Mouse (Mus musculus) forebrain, embryonic 11.5 days (tissue): ENCODE results near the gene Timm29. TPM values are rescaled to one million over a fixed set of nuclear protein-coding genes. Genes with fewer than 3 reads are reported as not detected.

Source experiments
- ATAC-seq: fragments of 200-750 bp; cut with Nextera tagmentation; replicated peaks from 2 replicates; pipeline ENCODE4 v1.8.0; 2017; ENCODE audit warnings: moderate TSS enrichment; ENCODE audit not compliant: low FRiP score
- DNase-seq: peaks from one replicate; pipeline ENCODE4 v3.0.0-alpha.2; 2017; ENCODE audit warnings: low spot score
- H3K27ac ChIP-seq: fragments of 300-500 bp; sonication (generic); 2 replicates; pipeline ENCODE4 v1.5.1; 2014; ENCODE audit warnings: low read depth, low read length
- H3K27me3 ChIP-seq: fragments of 300-500 bp; sonication (generic); 2 replicates; pipeline ENCODE4 v1.6.1; 2014; ENCODE audit warnings: mild to moderate bottlenecking, low read length, mixed read lengths; ENCODE audit not compliant: control insufficient read depth, insufficient read depth
- H3K36me3 ChIP-seq: fragments of 300-500 bp; sonication (generic); 2 replicates; pipeline ENCODE4 v1.6.1; 2014; ENCODE audit warnings: mild to moderate bottlenecking, low read length, moderate library complexity, mixed read lengths; ENCODE audit not compliant: control insufficient read depth, insufficient read depth
- H3K4me1 ChIP-seq: fragments of 300-500 bp; sonication (generic); replicated peaks from 2 replicates; pipeline ENCODE4 v1.6.1; 2014; ENCODE audit warnings: low read length, mixed read lengths; ENCODE audit not compliant: control insufficient read depth, insufficient read depth
- H3K4me2 ChIP-seq: fragments of 300-500 bp; sonication (generic); 2 replicates; pipeline ENCODE4 v1.6.1; 2014; ENCODE audit warnings: low read depth, mild to moderate bottlenecking, low read length, moderate library complexity, mixed read lengths; ENCODE audit not compliant: severe bottlenecking
- H3K4me3 ChIP-seq: fragments of 300-500 bp; sonication (generic); 2 replicates; pipeline ENCODE4 v1.5.1; 2014; ENCODE audit warnings: low read depth, low read length
- H3K9ac ChIP-seq: fragments of 300-500 bp; sonication (generic); 2 replicates; pipeline ENCODE4 v1.6.1; 2014; ENCODE audit warnings: low read length
- H3K9me3 ChIP-seq: fragments of 300-500 bp; sonication (generic); 2 replicates; pipeline ENCODE4 v1.6.1; 2016; ENCODE audit warnings: low read length, mixed read lengths; ENCODE audit not compliant: control insufficient read depth
- WGBS: fragments of 180-500 bp; shearing (Covaris S2); extraction: QIAGEN DNeasy Blood & Tissue Kit; methylation state at CpG from one replicate; pipeline ENCODE4 v1.1.7; 2014; 5-methylcytosine and 5-hydroxymethylcytosine counted together
- polyA plus RNA-seq: library from polyadenylated mRNA; unstranded; fragments of >200 nt; fragmentation: Nextera tagmentation; extraction: Ambion mirVana; gene quantifications from 2 replicates; pipeline ENCODE4 v1.2.1, GENCODE M21; 2014

Timm29 gene
- polyA plus RNA-seq, 1 experiment from 2014 or later = 51.0 TPM

DNA sequence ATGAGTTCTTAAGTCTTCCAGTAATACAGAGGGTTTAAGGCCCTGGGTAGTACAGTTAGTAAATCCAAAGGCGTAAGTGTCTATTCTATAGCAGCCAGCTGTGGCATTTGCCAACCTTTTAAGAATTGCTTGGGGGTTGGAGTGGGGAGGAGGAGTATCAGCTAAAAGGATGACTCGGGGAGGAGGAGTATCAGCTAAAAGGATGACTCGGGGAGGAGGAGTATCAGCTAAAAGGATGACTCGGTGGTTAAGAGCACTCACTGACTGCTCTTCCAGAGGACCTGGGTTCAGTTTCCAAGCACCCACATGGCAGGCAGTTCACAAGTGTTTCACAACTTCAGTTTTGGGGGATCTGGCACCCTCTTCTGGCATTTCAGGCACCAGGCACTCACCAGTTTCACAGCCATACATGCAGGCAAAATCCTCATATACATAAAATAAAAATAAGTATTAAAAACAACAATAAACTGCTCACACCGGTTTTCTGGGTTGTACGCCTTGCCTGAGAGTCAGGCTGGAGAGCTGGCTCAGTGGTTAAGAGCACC lies 37.3 kb upstream of the Timm29 start:
- no peak overlapping the region for H3K9ac ChIP-seq
- no peaks in the 10 kb centered on the region for H3K9me3 ChIP-seq
- H3K27ac ChIP-seq = no peak overlapping the region
- no peaks in the 10 kb centered on the region for H3K27me3 ChIP-seq
- WGBS = 94% methylated on average over 6 of the region's 6 CpGs
- H3K4me1 ChIP-seq = no peaks in the 10 kb centered on the region
- H3K4me3 ChIP-seq = no peak overlapping the region
- DNase-seq = no peak
- H3K36me3 ChIP-seq = no peaks in the 10 kb centered on the region
- no peak for ATAC-seq
- no peak overlapping the region for H3K4me2 ChIP-seq

DNA sequence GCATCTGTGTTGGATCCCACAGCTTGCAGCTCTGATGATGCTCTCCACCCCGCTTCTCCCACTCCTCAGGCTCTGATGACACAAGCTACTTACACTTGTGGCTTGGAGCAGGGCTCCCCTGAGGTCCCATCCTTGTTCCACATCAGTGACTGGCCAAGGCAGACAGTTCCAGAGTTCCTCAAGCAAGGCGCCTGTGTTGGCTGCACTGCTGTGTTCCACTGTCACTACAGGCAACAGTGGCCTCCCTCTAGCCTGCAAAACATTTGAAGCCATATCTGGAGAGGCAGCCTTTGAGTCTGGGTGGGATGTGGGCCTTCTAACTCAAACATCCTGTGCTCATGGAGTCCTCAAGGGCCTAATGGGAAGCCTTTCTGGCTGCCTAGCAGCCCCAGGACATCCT lies 35.5 kb upstream of the Timm29 start:
- Histone ChIP-seq H3K27me3 (no peaks in the 10 kb centered on the region), H3K27ac (no peak overlapping the region), H3K4me1 (no peaks in the 10 kb centered on the region), H3K4me3 (no peak overlapping the region), H3K9me3 (no peaks in the 10 kb centered on the region), H3K9ac (no peak overlapping the region), H3K36me3 (no peaks in the 10 kb centered on the region), H3K4me2 (no peak overlapping the region)
- no peak for DNase-seq
- 96% methylated on average over 2 of the region's 2 CpGs for WGBS
- ATAC-seq = no peak

GRCm38 (mm10) chr9:21557556-21557955 lies 35.0 kb upstream of the Timm29 start:
- Histone ChIP-seq H3K4me3 (no peak overlapping the region), H3K9me3 (no peaks in the 10 kb centered on the region), H3K4me1 (no peaks in the 10 kb centered on the region), H3K9ac (no peak overlapping the region), H3K36me3 (no peaks in the 10 kb centered on the region), H3K27ac (no peak overlapping the region), H3K27me3 (no peaks in the 10 kb centered on the region), H3K4me2 (no peak overlapping the region)
- WGBS = 89% methylated on average over 2 of the region's 2 CpGs
- no peak for DNase-seq
- no peak for ATAC-seq

DNA sequence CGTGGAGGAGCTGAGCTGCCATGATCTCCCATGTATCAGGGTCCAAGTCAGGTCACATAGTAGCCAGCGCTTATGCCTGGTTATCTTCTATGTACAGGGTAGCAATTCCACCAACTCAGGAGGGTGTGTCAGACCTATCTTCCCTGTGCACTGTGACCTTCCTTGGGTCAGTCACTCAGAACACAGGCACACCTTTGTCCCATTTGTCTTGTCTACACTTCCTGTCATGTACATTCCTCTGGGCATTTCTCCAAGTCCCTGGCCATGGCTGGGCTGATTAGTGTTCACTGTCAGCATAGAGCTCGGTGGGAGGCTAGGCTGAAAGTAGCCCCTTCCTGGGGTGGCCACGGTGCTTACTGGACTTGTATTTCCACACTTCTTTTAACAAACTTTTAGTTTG lies 34.2 kb upstream of the Timm29 start:
- Histone ChIP-seq H3K9me3 (no peaks in the 10 kb centered on the region), H3K9ac (no peak overlapping the region), H3K4me1 (no peaks in the 10 kb centered on the region), H3K4me2 (no peak overlapping the region), H3K27ac (no peak overlapping the region), H3K36me3 (no peaks in the 10 kb centered on the region), H3K4me3 (no peak overlapping the region), H3K27me3 (no peaks in the 10 kb centered on the region)
- WGBS = 97% methylated on average over 4 of the region's 4 CpGs
- ATAC-seq = no peak
- DNase-seq = no peak

GRCm38 (mm10) chr9:21559151-21559550 lies 33.4 kb upstream of the Timm29 start:
- ATAC-seq = no peak
- Histone ChIP-seq H3K9me3 (no peaks in the 10 kb centered on the region), H3K4me2 (no peak overlapping the region), H3K4me1 (no peaks in the 10 kb centered on the region), H3K9ac (no peak overlapping the region), H3K27ac (no peak overlapping the region), H3K36me3 (no peaks in the 10 kb centered on the region), H3K4me3 (no peak overlapping the region), H3K27me3 (no peaks in the 10 kb centered on the region)
- DNase-seq = no peak
- 97% methylated on average over 3 of the region's 3 CpGs for WGBS

- no peak overlapping the region for H3K9ac ChIP-seq
- H3K4me2 ChIP-seq = no peak overlapping the region
- no peak for DNase-seq
- no peaks in the 10 kb centered on the region for H3K27me3 ChIP-seq
- no peak for ATAC-seq
- no peaks in the 10 kb centered on the region for H3K9me3 ChIP-seq
- 82% methylated on average over 1 of the region's 1 CpGs for WGBS
- no peaks in the 10 kb centered on the region; the same call in 1 of the 2 replicates for H3K36me3 ChIP-seq
- H3K27ac ChIP-seq = no peak overlapping the region
- H3K4me1 ChIP-seq = no peaks in the 10 kb centered on the region
- no peak overlapping the region for H3K4me3 ChIP-seq
Observed at GRCm38 (mm10) chr9:21564420-21564819, 28.1 kb upstream of the Timm29 start.

DNA sequence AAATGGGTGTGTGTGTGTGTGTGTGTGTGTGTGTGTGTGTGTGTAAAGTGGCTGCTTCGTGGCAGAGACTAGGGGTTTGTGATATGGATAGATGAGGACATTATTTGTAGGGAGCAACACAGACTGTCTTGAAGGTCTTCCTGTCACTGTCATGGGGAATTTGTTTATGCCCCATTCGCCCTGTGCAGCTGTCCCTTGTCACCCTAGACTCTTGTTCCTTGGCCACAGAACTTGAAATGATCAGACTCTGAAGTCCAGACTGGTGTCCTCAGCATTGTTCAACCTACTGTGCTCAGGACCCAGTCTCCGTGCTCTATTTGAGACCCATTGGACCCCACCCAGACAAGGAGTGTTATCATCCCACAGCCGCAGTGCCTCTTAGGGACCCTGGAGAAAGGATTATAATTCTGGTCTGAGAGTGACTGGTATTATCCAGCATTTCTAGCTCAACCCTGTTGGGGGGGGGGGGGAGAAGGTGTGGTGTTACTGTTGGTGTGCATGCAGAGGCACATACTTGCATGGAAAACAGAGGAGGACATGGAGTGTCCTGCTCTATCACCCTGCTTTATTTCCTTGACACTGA lies 27.4 kb upstream of the Timm29 start:
- no peak overlapping the region for H3K9ac ChIP-seq
- no peaks in the 10 kb centered on the region for H3K9me3 ChIP-seq
- ATAC-seq (no peak), DNase-seq (no peak)
- H3K27me3 ChIP-seq = no peaks in the 10 kb centered on the region
- H3K4me2 ChIP-seq = no peak overlapping the region
- no peaks in the 10 kb centered on the region for H3K4me1 ChIP-seq
- no peak overlapping the region for H3K27ac ChIP-seq
- WGBS = 91% methylated on average over 4 of the region's 4 CpGs
- no peaks in the 10 kb centered on the region; the same call in 1 of the 2 replicates for H3K36me3 ChIP-seq
- H3K4me3 ChIP-seq = no peak overlapping the region

GRCm38 (mm10) chr9:21566538-21566937 lies 26.0 kb upstream of the Timm29 start:
- no peak overlapping the region for H3K9ac ChIP-seq

DNA sequence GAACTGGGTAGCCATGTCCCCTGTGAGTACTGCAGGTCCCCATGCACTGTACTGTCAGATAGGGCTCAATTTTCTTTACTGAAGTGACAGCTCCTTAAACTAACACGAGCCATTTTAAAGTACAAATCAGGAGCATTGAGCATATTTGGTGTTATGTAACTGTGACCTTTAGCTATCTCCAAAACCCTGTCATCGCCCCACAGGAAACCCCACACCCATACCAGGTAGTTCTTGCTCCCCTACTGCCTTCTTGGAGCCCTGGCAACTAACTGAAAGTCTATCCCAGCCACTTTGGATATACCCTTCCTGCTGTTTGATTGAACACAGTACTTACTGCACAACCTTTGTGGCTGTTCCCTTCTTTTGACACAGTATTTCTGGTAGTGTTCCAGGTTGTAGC lies 25.5 kb upstream of the Timm29 start:
- Histone ChIP-seq H3K27me3 (no peaks in the 10 kb centered on the region), H3K36me3 (no peaks in the 10 kb centered on the region; the same call in 1 of the 2 replicates), H3K27ac (no peak overlapping the region), H3K9me3 (no peaks in the 10 kb centered on the region), H3K4me3 (no peak overlapping the region), H3K9ac (no peak overlapping the region), H3K4me1 (no peaks in the 10 kb centered on the region), H3K4me2 (no peak overlapping the region)
- no peak for ATAC-seq
- 93% methylated on average over 2 of the region's 2 CpGs for WGBS
- no peak for DNase-seq

More at GRCm38 (mm10) chr9:21566538-21566937, 26.0 kb upstream of the Timm29 start:
- ATAC-seq = no peak
- Histone ChIP-seq H3K27me3 (no peaks in the 10 kb centered on the region), H3K4me3 (no peak overlapping the region), H3K9me3 (no peaks in the 10 kb centered on the region), H3K27ac (no peak overlapping the region), H3K36me3 (no peaks in the 10 kb centered on the region; the same call in 1 of the 2 replicates), H3K4me1 (no peaks in the 10 kb centered on the region), H3K4me2 (no peak overlapping the region)
- 88% methylated on average over 1 of the region's 1 CpGs for WGBS
- DNase-seq = no peak
